Mouse (Mus musculus): Measurements from ENCODE around the gene Phactr1. TPM values are rescaled to one million over a fixed set of nuclear protein-coding genes. Genes with fewer than 3 reads are reported as not detected.

The Phactr1 gene
- polyA plus RNA-seq, 1 experiment = 0.35 TPM

- no peak overlapping the region for H3K4me3 ChIP-seq (replicated peaks; ENCODE audit: control insufficient read depth, low read depth, low read length)
- no peak overlapping the region for H3K27ac ChIP-seq (ENCODE audit: control insufficient read depth, insufficient read depth, low read depth, low read length, poor library complexity)
- TF ChIP-seq CTCF (IDR thresholded peaks at IDR 0.05; ENCODE audit: control insufficient read depth, insufficient read depth, low read length) (no peak), POLR2A (IDR thresholded peaks at IDR 0.05; ENCODE audit: borderline replicate concordance, control insufficient read depth, low read depth, low read length) (no peak)
- no peaks in the 10 kb centered on the region for H3K4me1 ChIP-seq (ENCODE audit: control insufficient read depth, insufficient read depth, low read length)
- WGBS = 82% methylated on average over 10 of the region's 10 CpGs
Measured at GRCm38 (mm10) chr13:42921769-42922450, 241.5 kb downstream of the Phactr1 start.

- Histone ChIP-seq H3K4me1 (ENCODE audit: control insufficient read depth, insufficient read depth, low read length) (no peaks in the 10 kb centered on the region), H3K4me3 (replicated peaks; ENCODE audit: control insufficient read depth, low read depth, low read length) (no peak overlapping the region), H3K27ac (ENCODE audit: control insufficient read depth, insufficient read depth, low read depth, low read length, poor library complexity) (no peak overlapping the region)
- WGBS = 82% methylated on average over 11 of the region's 11 CpGs
- no peak for TF ChIP-seq POLR2A (IDR thresholded peaks at IDR 0.05; ENCODE audit: borderline replicate concordance, control insufficient read depth, low read depth, low read length)
- TF ChIP-seq CTCF (IDR thresholded peaks at IDR 0.05; ENCODE audit: control insufficient read depth, insufficient read depth, low read length) = no peak
Measured at GRCm38 (mm10) chr13:42927778-42928177, 247.4 kb downstream of the Phactr1 start.

- H3K4me3 ChIP-seq (replicated peaks; ENCODE audit: control insufficient read depth, low read depth, low read length) = no peak overlapping the region
- no peak overlapping the region for H3K27ac ChIP-seq (ENCODE audit: control insufficient read depth, insufficient read depth, low read depth, low read length, poor library complexity)
- H3K4me1 ChIP-seq (ENCODE audit: control insufficient read depth, insufficient read depth, low read length) = no peaks in the 10 kb centered on the region
- 67% methylated on average over 10 of the region's 10 CpGs for WGBS
- TF ChIP-seq POLR2A (IDR thresholded peaks at IDR 0.05; ENCODE audit: borderline replicate concordance, control insufficient read depth, low read depth, low read length) (no peak), CTCF (IDR thresholded peaks at IDR 0.05; ENCODE audit: control insufficient read depth, insufficient read depth, low read length) (no peak)
Measured at GRCm38 (mm10) chr13:42929529-42930235, 249.3 kb downstream of the Phactr1 start.

GRCm38 (mm10) chr13:42932046-42932445, 251.6 kb downstream of the Phactr1 start:
- 78% methylated on average over 5 of the region's 5 CpGs for WGBS
- TF ChIP-seq CTCF (IDR thresholded peaks at IDR 0.05; ENCODE audit: control insufficient read depth, insufficient read depth, low read length) (no peak), POLR2A (IDR thresholded peaks at IDR 0.05; ENCODE audit: borderline replicate concordance, control insufficient read depth, low read depth, low read length) (no peak)
- Histone ChIP-seq H3K27ac (ENCODE audit: control insufficient read depth, insufficient read depth, low read depth, low read length, poor library complexity) (no peak overlapping the region), H3K4me3 (replicated peaks; ENCODE audit: control insufficient read depth, low read depth, low read length) (no peak overlapping the region), H3K4me1 (ENCODE audit: control insufficient read depth, insufficient read depth, low read length) (no peaks in the 10 kb centered on the region)

GRCm38 (mm10) chr13:42934538-42935126, 254.2 kb downstream of the Phactr1 start:
- Histone ChIP-seq H3K4me1 (ENCODE audit: control insufficient read depth, insufficient read depth, low read length) (no peaks in the 10 kb centered on the region), H3K4me3 (replicated peaks; ENCODE audit: control insufficient read depth, low read depth, low read length) (no peak overlapping the region), H3K27ac (ENCODE audit: control insufficient read depth, insufficient read depth, low read depth, low read length, poor library complexity) (no peak overlapping the region)
- 79% methylated on average over 16 of the region's 16 CpGs for WGBS
- TF ChIP-seq POLR2A (IDR thresholded peaks at IDR 0.05; ENCODE audit: borderline replicate concordance, control insufficient read depth, low read depth, low read length) = no peak
- TF ChIP-seq CTCF (IDR thresholded peaks at IDR 0.05; ENCODE audit: control insufficient read depth, insufficient read depth, low read length) = no peak

- TF ChIP-seq POLR2A (IDR thresholded peaks at IDR 0.05; ENCODE audit: borderline replicate concordance, control insufficient read depth, low read depth, low read length) (no peak), CTCF (IDR thresholded peaks at IDR 0.05; ENCODE audit: control insufficient read depth, insufficient read depth, low read length) (no peak)
- 78% methylated on average over 3 of the region's 3 CpGs for WGBS
- H3K4me1 ChIP-seq (ENCODE audit: control insufficient read depth, insufficient read depth, low read length) = no peaks in the 10 kb centered on the region
- no peak overlapping the region for H3K27ac ChIP-seq (ENCODE audit: control insufficient read depth, insufficient read depth, low read depth, low read length, poor library complexity)
- H3K4me3 ChIP-seq (replicated peaks; ENCODE audit: control insufficient read depth, low read depth, low read length) = no peak overlapping the region
Measured at GRCm38 (mm10) chr13:42937871-42938270, 257.4 kb downstream of the Phactr1 start.

- H3K27ac ChIP-seq (ENCODE audit: control insufficient read depth, insufficient read depth, low read depth, low read length, poor library complexity) = no peak overlapping the region
- H3K4me1 ChIP-seq (ENCODE audit: control insufficient read depth, insufficient read depth, low read length) = no peaks in the 10 kb centered on the region
- H3K4me3 ChIP-seq (replicated peaks; ENCODE audit: control insufficient read depth, low read depth, low read length) = no peak overlapping the region
- 85% methylated on average over 1 of the region's 1 CpGs for WGBS
- TF ChIP-seq POLR2A (IDR thresholded peaks at IDR 0.05; ENCODE audit: borderline replicate concordance, control insufficient read depth, low read depth, low read length) (no peak), CTCF (IDR thresholded peaks at IDR 0.05; ENCODE audit: control insufficient read depth, insufficient read depth, low read length) (no peak)
Measured at GRCm38 (mm10) chr13:42938346-42938745, 257.9 kb downstream of the Phactr1 start.

GRCm38 (mm10) chr13:42940271-42940670, 259.8 kb downstream of the Phactr1 start:
- WGBS = 77% methylated on average over 3 of the region's 3 CpGs
- H3K4me3 ChIP-seq (replicated peaks; ENCODE audit: control insufficient read depth, low read depth, low read length) = no peak overlapping the region
- TF ChIP-seq CTCF (IDR thresholded peaks at IDR 0.05; ENCODE audit: control insufficient read depth, insufficient read depth, low read length) (no peak), POLR2A (IDR thresholded peaks at IDR 0.05; ENCODE audit: borderline replicate concordance, control insufficient read depth, low read depth, low read length) (no peak)

More at GRCm38 (mm10) chr13:42940271-42940670, 259.8 kb downstream of the Phactr1 start:
- no peak overlapping the region for H3K27ac ChIP-seq (ENCODE audit: control insufficient read depth, insufficient read depth, low read depth, low read length, poor library complexity)
- H3K4me1 ChIP-seq (ENCODE audit: control insufficient read depth, insufficient read depth, low read length) = no peaks in the 10 kb centered on the region

Measured in bone marrow, adult 2 months (tissue).